Mouse (Mus musculus) heart, adult 2 months (tissue): ENCODE measurements around the gene Slc51a. TPM values are rescaled to one million over a fixed set of nuclear protein-coding genes. Genes with fewer than 3 reads are reported as not detected.
"Not testable (repeated sequence)": the region's sequence is repeated elsewhere in the genome, so short reads cannot be mapped to it uniquely, and the experiment has no call there.

Experiments
- DNase-seq, 2 experiments: peaks; one replicate each; pipeline ENCODE4 v3.0.0; 2021
- H3K27ac ChIP-seq: fragments of 200-600 bp; 2 replicates; pipeline ENCODE4 v1.8.1; 2022
- H3K27me3 ChIP-seq: fragments of 200-500 bp; 2 replicates; pipeline ENCODE4 v1.6.1; 2012; ENCODE audit warnings: mild to moderate bottlenecking, low read length, inconsistent platforms, mixed read lengths; ENCODE audit not compliant: control insufficient read depth, insufficient read depth
- H3K36me3 ChIP-seq: fragments of 200-500 bp; 2 replicates; pipeline ENCODE4 v1.6.1; 2012; ENCODE audit warnings: low read length, inconsistent platforms; ENCODE audit not compliant: control insufficient read depth, insufficient read depth
- H3K4me1 ChIP-seq: fragments of 200-500 bp; 2 replicates; pipeline ENCODE4 v1.6.1; 2011; ENCODE audit warnings: low read length; ENCODE audit not compliant: control insufficient read depth, insufficient read depth
- H3K4me3 ChIP-seq: fragments of 200-600 bp; 2 replicates; pipeline ENCODE4 v1.8.1; 2022
- H3K79me2 ChIP-seq: fragments of 200-500 bp; replicated peaks from 2 replicates; pipeline ENCODE4 v1.6.1; 2012; ENCODE audit warnings: mild to moderate bottlenecking, inconsistent platforms, low read length, moderate library complexity, mixed read lengths; ENCODE audit not compliant: control insufficient read depth, insufficient read depth
- H3K9ac ChIP-seq: fragments of 200-500 bp; 2 replicates; pipeline ENCODE4 v1.6.1; 2012; ENCODE audit warnings: low read depth, mild to moderate bottlenecking, control low read depth, inconsistent platforms, low read length, mixed read lengths
- CTCF ChIP-seq: fragments of 200-600 bp; IDR thresholded peaks from 2 replicates; pipeline ENCODE4 v1.8.1; 2022; ENCODE audit warnings: antibody characterized with exemption, mild to moderate bottlenecking, moderate library complexity
- EP300 ChIP-seq: fragments of 200-500 bp; IDR thresholded peaks from 2 replicates; pipeline ENCODE4 v1.6.1; 2011; ENCODE audit warnings: low read depth, low read length, control low read depth; ENCODE audit not compliant: insufficient read depth
- POLR2A ChIP-seq: fragments of 200-500 bp; IDR thresholded peaks from 2 replicates; pipeline ENCODE4 v1.6.1; 2011; ENCODE audit warnings: mild to moderate bottlenecking, low read depth, low read length, control low read depth; ENCODE audit not compliant: insufficient read depth
- WGBS: fragments of 180-500 bp; shearing (Covaris S2); methylation state at CpG from one replicate; pipeline ENCODE4 v1.1.7; 2018; 5-methylcytosine and 5-hydroxymethylcytosine counted together
- intact Hi-C: fragments of 180-260 bp; cut with DNase I; formaldehyde crosslinking; loops from one replicate; pipeline ENCODE4 v1.15.1; 2025
- polyA plus RNA-seq: library from polyadenylated mRNA; depleted of rRNA; stranded (reverse); fragments of >200 nt; gene quantifications from 2 replicates; pipeline ENCODE4 v1.2.3, GENCODE M21; 2012
- total RNA-seq, 2 experiments: library from RNA; stranded (reverse); gene quantifications; 2 replicates each; pipeline ENCODE4 v1.2.3; 2021

Gene Slc51a
- total and polyA plus RNA-seq, 3 experiments: 0.55 to 1.1 (median 0.63) TPM

GRCm38 (mm10) chr16:32449665-32450064 is 38.0 kb downstream of the Slc51a start:
- Histone ChIP-seq H3K4me3 (no peak overlapping the region), H3K9ac (no peak overlapping the region), H3K79me2 (peaks cover 2% of the 10 kb centered on the region; the same call in 1 of the 2 replicates), H3K27me3 (no peaks in the 10 kb centered on the region), H3K27ac (no peak overlapping the region), H3K36me3 (peaks cover 17% of the 10 kb centered on the region), H3K4me1 (peaks cover 12% of the 10 kb centered on the region)
- TF ChIP-seq EP300: no peak
- no peak for TF ChIP-seq POLR2A
- TF ChIP-seq CTCF: no peak
- 61% methylated on average over 3 of the region's 3 CpGs for WGBS
- intact Hi-C loops: no loop called here
- DNase-seq: no peak

- no peak overlapping the region for H3K4me3 ChIP-seq
- peaks cover 12% of the 10 kb centered on the region for H3K4me1 ChIP-seq
- DNase-seq: no peak
- H3K27ac ChIP-seq: peak overlapping the region; percentile 23
- TF ChIP-seq POLR2A (no peak), EP300 (no peak), CTCF (no peak)
- peaks cover 17% of the 10 kb centered on the region for H3K36me3 ChIP-seq
- 0 out of 2 replicates have a peak, but pooled peaks cover 1% of the 10 kb centered on the region for H3K79me2 ChIP-seq
- WGBS: 65% methylated on average over 2 of the region's 2 CpGs
- intact Hi-C loops: no loop called here
- H3K9ac ChIP-seq: no peak overlapping the region; the same call in 1 of the 2 replicates
- H3K27me3 ChIP-seq: no peaks in the 10 kb centered on the region
These were observed 41.0 kb downstream of the Slc51a start for GRCm38 (mm10) chr16:32446563-32447138.

- Histone ChIP-seq H3K36me3 (peaks cover 19% of the 10 kb centered on the region), H3K27me3 (no peaks in the 10 kb centered on the region), H3K4me3 (no peak overlapping the region), H3K9ac (no peak overlapping the region), H3K79me2 (peaks cover 5% of the 10 kb centered on the region; the same call in 1 of the 2 replicates), H3K4me1 (peaks cover 10% of the 10 kb centered on the region), H3K27ac (peak overlapping the region; percentile 23; the same call in 1 of the 2 replicates)
- WGBS: 93% methylated on average over 1 of the region's 1 CpGs
- intact Hi-C loops: no loop called here
- TF ChIP-seq EP300 (no peak), POLR2A (no peak), CTCF (no peak)
- DNase-seq: no peak
These were observed 42.1 kb downstream of the Slc51a start for GRCm38 (mm10) chr16:32445558-32445957.

DNA sequence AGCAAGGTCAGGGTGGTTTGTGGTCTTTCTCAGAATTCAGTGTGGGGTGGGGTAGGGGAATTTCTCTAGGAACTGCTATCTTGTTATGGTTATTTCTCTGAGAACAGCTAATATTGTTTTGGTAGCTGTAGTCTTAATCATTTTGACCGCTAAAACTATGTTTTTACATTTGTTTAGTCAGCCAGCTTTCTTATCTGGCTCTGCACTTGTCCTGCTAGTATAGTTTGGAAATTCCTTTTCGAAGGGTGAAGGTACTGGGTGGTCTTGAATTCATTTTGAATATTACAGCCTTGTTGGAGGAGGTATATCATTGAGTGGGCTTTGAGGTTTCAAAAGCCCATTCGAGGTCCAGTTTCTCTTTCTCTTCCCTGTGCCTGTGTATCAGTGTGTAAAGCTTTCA is 43.1 kb downstream of the Slc51a start:
- intact Hi-C loops, H3K27me3 ChIP-seq, H3K79me2 ChIP-seq, H3K27ac ChIP-seq, H3K4me3 ChIP-seq, H3K9ac ChIP-seq, DNase-seq: not testable (repeated sequence)
- 64% methylated on average over 3 of the region's 3 CpGs for WGBS
- Histone ChIP-seq H3K36me3 (peaks cover 20% of the 10 kb centered on the region), H3K4me1 (peaks cover 10% of the 10 kb centered on the region)

DNA sequence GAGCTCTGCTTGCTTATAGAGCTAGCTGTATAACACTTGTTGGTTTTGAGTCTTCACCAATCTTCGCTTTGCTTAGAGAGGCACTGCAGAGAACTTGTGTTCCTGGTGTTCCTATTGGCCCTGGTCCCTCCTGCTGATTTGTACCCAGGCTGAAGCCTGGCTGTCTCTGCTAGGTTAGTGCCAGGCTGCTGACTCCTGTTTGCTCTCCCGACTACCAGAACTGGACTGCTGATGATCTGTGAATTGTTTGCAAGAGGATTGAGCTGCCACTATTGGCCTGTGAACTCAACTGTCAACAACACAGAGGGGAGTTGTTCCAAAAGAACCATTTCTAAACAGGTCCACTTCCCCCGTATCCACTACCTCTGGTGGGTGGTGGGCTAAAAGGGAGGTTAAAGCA is 46.2 kb downstream of the Slc51a start:
- H3K27me3 ChIP-seq: no peaks in the 10 kb centered on the region
- peak overlapping the region; percentile 7; the same call in 1 of the 2 replicates for H3K27ac ChIP-seq
- 80% methylated on average over 3 of the region's 3 CpGs for WGBS
- DNase-seq: no peak
- no peak for TF ChIP-seq POLR2A
- no peak for TF ChIP-seq EP300
- TF ChIP-seq CTCF: no peak
- no peak overlapping the region for H3K9ac ChIP-seq
- peaks cover 3% of the 10 kb centered on the region for H3K4me1 ChIP-seq
- peaks cover 5% of the 10 kb centered on the region; the same call in 1 of the 2 replicates for H3K79me2 ChIP-seq
- intact Hi-C loops: no loop called here
- H3K4me3 ChIP-seq: no peak overlapping the region
- H3K36me3 ChIP-seq: peaks cover 8% of the 10 kb centered on the region

DNA sequence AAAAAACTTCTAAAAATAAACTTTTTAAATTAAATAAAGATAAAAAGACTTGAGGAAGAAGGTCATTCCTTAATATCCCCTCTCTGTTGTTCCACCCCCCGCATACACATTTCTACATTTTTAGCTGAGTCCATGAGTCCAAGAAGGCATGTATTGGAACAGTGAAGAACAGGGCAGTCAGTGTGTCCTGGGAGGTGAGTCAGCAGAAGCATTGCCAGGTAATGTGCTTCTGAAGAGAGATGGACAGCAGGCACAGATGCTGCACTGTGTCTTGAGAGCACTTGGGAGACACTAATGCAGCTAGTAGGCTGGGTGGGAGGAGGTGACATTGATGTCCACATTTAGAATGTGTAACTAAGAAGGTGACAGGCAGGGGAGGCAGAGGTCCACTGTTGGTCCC is 50.4 kb downstream of the Slc51a start:
- H3K9ac ChIP-seq: no peak overlapping the region

More for the DNA sequence above, 50.4 kb downstream of the Slc51a start:
- WGBS: 94% methylated on average over 1 of the region's 1 CpGs
- no peak for DNase-seq
- Histone ChIP-seq H3K36me3 (peaks cover 15% of the 10 kb centered on the region), H3K27me3 (no peaks in the 10 kb centered on the region), H3K79me2 (peaks cover 7% of the 10 kb centered on the region; the same call in 1 of the 2 replicates), H3K27ac (no peak overlapping the region), H3K4me3 (no peak overlapping the region), H3K4me1 (peaks cover 4% of the 10 kb centered on the region)
- intact Hi-C loops: no loop called here
- TF ChIP-seq EP300: no peak
- TF ChIP-seq CTCF: no peak
- TF ChIP-seq POLR2A: no peak
